Mouse (Mus musculus) forebrain, embryonic 16.5 days (tissue): ENCODE results near the gene Ptpn18. TPM values are rescaled to one million over a fixed set of nuclear protein-coding genes. Genes with fewer than 3 reads are reported as not detected.

ENCODE experiments used
- ATAC-seq: fragments of 200-750 bp; cut with Nextera tagmentation; 2 replicates; pipeline ENCODE4 v1.8.0; 2017; ENCODE audit warnings: mild to moderate bottlenecking, moderate library complexity
- H3K27ac ChIP-seq: fragments of 300-500 bp; sonication (generic); 2 replicates; pipeline ENCODE4 v1.5.1; 2014; ENCODE audit warnings: low read length, control low read depth
- H3K27me3 ChIP-seq: fragments of 300-500 bp; sonication (generic); replicated peaks from 2 replicates; pipeline ENCODE4 v1.6.1; 2014; ENCODE audit warnings: low read length; ENCODE audit not compliant: control insufficient read depth, insufficient read depth
- H3K36me3 ChIP-seq: fragments of 300-500 bp; sonication (generic); 2 replicates; pipeline ENCODE4 v1.6.1; 2014; ENCODE audit not compliant: control insufficient read depth, insufficient read depth
- H3K4me1 ChIP-seq: fragments of 300-500 bp; sonication (generic); replicated peaks from 2 replicates; pipeline ENCODE4 v1.6.1; 2014; ENCODE audit warnings: low read length; ENCODE audit not compliant: control insufficient read depth, insufficient read depth
- H3K4me2 ChIP-seq: fragments of 300-500 bp; sonication (generic); 2 replicates; pipeline ENCODE4 v1.6.1; 2014; ENCODE audit warnings: mild to moderate bottlenecking, low read length, control low read depth
- H3K4me3 ChIP-seq: fragments of 300-500 bp; sonication (generic); replicated peaks from 2 replicates; pipeline ENCODE4 v1.5.1; 2014; ENCODE audit warnings: mild to moderate bottlenecking, low read length, control low read depth
- H3K9ac ChIP-seq: fragments of 300-500 bp; sonication (generic); replicated peaks from 2 replicates; pipeline ENCODE4 v1.6.1; 2014; ENCODE audit warnings: low read depth, low read length, control low read depth
- H3K9me3 ChIP-seq: fragments of 300-500 bp; sonication (generic); 2 replicates; pipeline ENCODE4 v1.6.1; 2016; ENCODE audit warnings: low read length; ENCODE audit not compliant: control insufficient read depth
- WGBS: fragments of 180-500 bp; shearing (Covaris S2); extraction: QIAGEN DNeasy Blood & Tissue Kit; methylation state at CpG from one replicate; pipeline ENCODE4 v1.1.7; 2014; 5-methylcytosine and 5-hydroxymethylcytosine counted together
- microRNA-seq: library from miRNA; unstranded; fragments of <30 nt; microRNA quantifications from one replicate; pipeline ENCODE4, GENCODE M21; 2017
- polyA plus RNA-seq: library from polyadenylated mRNA; unstranded; fragments of >200 nt; fragmentation: Nextera tagmentation; extraction: Ambion mirVana; gene quantifications from 2 replicates; pipeline ENCODE4 v1.2.1, GENCODE M21; 2015

Ptpn18 gene
- polyA plus RNA-seq, 1 experiment from 2014 or later, result 4.0 TPM

DNA sequence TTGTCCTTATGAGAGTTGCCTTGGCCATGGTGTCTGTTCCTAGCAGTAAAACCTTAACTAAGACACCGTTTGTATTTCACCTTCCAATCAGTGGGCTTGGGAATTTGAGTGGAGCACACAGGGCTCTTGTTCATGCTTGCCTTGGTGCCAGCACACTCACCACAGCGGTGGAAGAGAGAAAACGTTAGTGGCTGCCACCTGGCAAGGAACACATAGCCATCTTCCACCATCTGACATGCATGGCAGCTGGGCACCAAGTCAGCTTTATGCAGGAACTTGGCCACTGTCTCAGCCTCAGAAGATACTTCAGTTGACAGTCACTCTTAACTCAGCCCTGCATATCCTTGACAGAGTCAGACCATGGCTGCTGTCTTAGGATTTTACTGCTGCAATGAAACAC, 64.1 kb downstream of the Ptpn18 start:
- Histone ChIP-seq H3K4me3 (no peak overlapping the region), H3K27me3 (no peaks in the 10 kb centered on the region), H3K36me3 (no peaks in the 10 kb centered on the region), H3K4me2 (no peak overlapping the region), H3K9me3 (no peaks in the 10 kb centered on the region), H3K9ac (no peak overlapping the region), H3K27ac (no peak overlapping the region), H3K4me1 (no peaks in the 10 kb centered on the region)
- no peak for ATAC-seq
- WGBS, result 71% methylated on average over 3 of the region's 3 CpGs

Small RNAs within 50 kb of the gene (microRNA-seq; reads per million reads assigned to microRNA genes)
- 1.2 reads per million for gene Mir5103

Other genes with a start within 250 kb of the Ptpn18 start
- gene Ccdc115, start 20.1 kb upstream of the Ptpn18 start, polyA plus RNA-seq, result 67.4 and 73.6 TPM in 2 replicates
- 58.8 and 65.6 TPM in 2 replicates for gene Imp4, start 19.9 kb upstream of the Ptpn18 start, polyA plus RNA-seq
- gene Prss39, start 38.6 kb downstream of the Ptpn18 start, polyA plus RNA-seq, result not detected in 2 replicates
- 0.32 and 0.49 TPM in 2 replicates for gene Cfc1, start 75.9 kb downstream of the Ptpn18 start, polyA plus RNA-seq
- 0.15 TPM in 1 of 2 replicates, not detected in the other for gene Prss40, start 101.2 kb downstream of the Ptpn18 start, polyA plus RNA-seq
- 30.0 and 33.5 TPM in 2 replicates for gene Amer3, start 119.9 kb downstream of the Ptpn18 start, polyA plus RNA-seq